Mouse (Mus musculus): ENCODE measurements around the gene Gmeb2. TPM values are rescaled to one million over a fixed set of nuclear protein-coding genes. Genes with fewer than 3 reads are reported as not detected.

Gmeb2 gene
- polyA plus RNA-seq, 1 experiment: 16.7 TPM

DNA sequence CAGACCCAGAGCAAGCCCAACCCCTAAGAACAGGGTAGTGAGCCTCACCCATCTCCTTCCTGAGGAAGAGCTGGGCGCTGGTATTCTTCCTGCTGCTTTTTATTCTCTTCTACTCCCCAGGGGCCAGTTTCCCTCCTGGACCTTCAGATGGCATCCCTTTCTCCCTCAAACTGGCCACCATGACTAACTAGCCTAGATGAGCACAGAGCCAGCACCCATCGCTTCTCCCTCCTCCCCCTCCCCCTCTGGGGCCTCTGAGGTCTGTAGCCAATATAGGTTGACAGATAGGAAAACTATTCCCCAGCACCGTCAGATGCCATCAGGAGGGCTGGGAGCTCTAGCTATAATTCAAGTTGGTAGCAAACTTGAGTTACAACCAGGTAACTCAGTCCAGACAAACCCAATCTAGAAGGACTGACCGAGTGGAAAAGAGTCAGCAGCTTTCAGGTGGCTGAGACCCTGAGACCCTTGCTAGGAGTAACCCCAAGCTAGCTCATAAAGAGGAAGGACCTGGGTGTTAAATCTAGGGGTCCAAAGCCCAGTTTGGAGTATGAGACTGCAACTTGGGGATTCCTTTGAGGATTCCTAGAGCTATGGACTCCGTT is 68.9 kb downstream of the Gmeb2 start:
- no peaks in the 10 kb centered on the region for H3K27me3 ChIP-seq (ENCODE audit: control insufficient read depth, insufficient read depth, low read length, poor library complexity, severe bottlenecking)
- no peak overlapping the region for H3K9ac ChIP-seq (ENCODE audit: low read depth, poor library complexity, severe bottlenecking)
- no peaks in the 10 kb centered on the region for H3K36me3 ChIP-seq (ENCODE audit: control insufficient read depth, insufficient read depth, low read length, poor library complexity, severe bottlenecking)
- no peak overlapping the region for H3K4me3 ChIP-seq (ENCODE audit: low read depth, low read length)
- no peak for TF ChIP-seq EP300 (IDR thresholded peaks at IDR 0.05; ENCODE audit: insufficient read depth, low read depth, low read length)
- TF ChIP-seq CTCF (IDR thresholded peaks at IDR 0.05; ENCODE audit: low read depth, low read length): no peak
- no peak for TF ChIP-seq POLR2A (IDR thresholded peaks at IDR 0.05; ENCODE audit: insufficient read depth, low read length)
- no peaks in the 10 kb centered on the region for H3K4me1 ChIP-seq (ENCODE audit: control insufficient read depth, insufficient read depth, low read length)
- no peaks in the 10 kb centered on the region for H3K9me3 ChIP-seq (replicated peaks; ENCODE audit: control insufficient read depth, insufficient read depth, low read length, poor library complexity, severe bottlenecking)
- no peak overlapping the region for H3K27ac ChIP-seq (ENCODE audit: insufficient read depth, low read length)

- H3K9me3 ChIP-seq (replicated peaks; ENCODE audit: control insufficient read depth, insufficient read depth, low read length, poor library complexity, severe bottlenecking): no peaks in the 10 kb centered on the region
- H3K27ac ChIP-seq (ENCODE audit: insufficient read depth, low read length): no peak overlapping the region
- peaks cover 1% of the 10 kb centered on the region for H3K4me1 ChIP-seq (ENCODE audit: control insufficient read depth, insufficient read depth, low read length)
- no peak overlapping the region for H3K4me3 ChIP-seq (ENCODE audit: low read depth, low read length)
- H3K9ac ChIP-seq (ENCODE audit: low read depth, poor library complexity, severe bottlenecking): no peak overlapping the region
- H3K36me3 ChIP-seq (ENCODE audit: control insufficient read depth, insufficient read depth, low read length, poor library complexity, severe bottlenecking): no peaks in the 10 kb centered on the region
- no peaks in the 10 kb centered on the region for H3K27me3 ChIP-seq (ENCODE audit: control insufficient read depth, insufficient read depth, low read length, poor library complexity, severe bottlenecking)
- no peak for TF ChIP-seq EP300 (IDR thresholded peaks at IDR 0.05; ENCODE audit: insufficient read depth, low read depth, low read length)
- TF ChIP-seq POLR2A (IDR thresholded peaks at IDR 0.05; ENCODE audit: insufficient read depth, low read length): no peak
- TF ChIP-seq CTCF (IDR thresholded peaks at IDR 0.05; ENCODE audit: low read depth, low read length): no peak
Measured at GRCm38 (mm10) chr2:181216037-181216436, 71.8 kb downstream of the Gmeb2 start.

DNA sequence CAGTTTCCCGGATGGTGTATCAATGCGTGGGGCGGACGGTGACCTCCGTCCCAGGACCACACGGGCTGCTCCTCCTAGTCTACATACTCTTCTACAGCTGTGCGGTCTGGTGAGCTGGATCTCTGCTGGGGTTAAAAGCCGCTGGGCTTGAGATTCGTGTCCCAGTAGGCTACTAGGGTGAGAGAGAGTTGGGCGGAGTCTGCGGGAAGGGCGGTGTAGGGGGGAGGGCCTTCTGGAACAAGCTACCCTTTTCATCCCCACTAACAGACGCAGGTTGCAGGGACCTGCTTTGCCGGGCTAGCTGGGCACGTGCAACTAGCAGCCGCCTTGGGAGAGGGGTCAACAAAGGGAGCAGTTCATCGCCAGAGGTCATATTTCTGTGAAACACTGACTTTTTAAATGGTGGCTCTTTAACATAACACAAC is 74.8 kb downstream of the Gmeb2 start, which contains the start of gene Srms:
Gene Srms (minus strand): TSS at position 165 of the 425 bp plus-strand sequence.
- Histone ChIP-seq H3K27ac (ENCODE audit: insufficient read depth, low read length) (no peak within 1 kb of the TSS), H3K9ac (ENCODE audit: low read depth, poor library complexity, severe bottlenecking) (peak within 1 kb of the TSS; percentile 35), H3K9me3 (replicated peaks; ENCODE audit: control insufficient read depth, insufficient read depth, low read length, poor library complexity, severe bottlenecking) (no peaks in the 10 kb centered on the region), H3K4me1 (ENCODE audit: control insufficient read depth, insufficient read depth, low read length) (peaks cover 1% of the 10 kb centered on the region), H3K27me3 (ENCODE audit: control insufficient read depth, insufficient read depth, low read length, poor library complexity, severe bottlenecking) (no peaks in the 10 kb centered on the region), H3K36me3 (ENCODE audit: control insufficient read depth, insufficient read depth, low read length, poor library complexity, severe bottlenecking) (no peaks in the 10 kb centered on the region), H3K4me3 (ENCODE audit: low read depth, low read length) (peak within 1 kb of the TSS; percentile 67)
- peak; percentile 75; the same call in 1 of the 2 replicates for TF ChIP-seq EP300 (IDR thresholded peaks at IDR 0.05; ENCODE audit: insufficient read depth, low read depth, low read length)
- TF ChIP-seq CTCF (IDR thresholded peaks at IDR 0.05; ENCODE audit: low read depth, low read length): no peak

DNA sequence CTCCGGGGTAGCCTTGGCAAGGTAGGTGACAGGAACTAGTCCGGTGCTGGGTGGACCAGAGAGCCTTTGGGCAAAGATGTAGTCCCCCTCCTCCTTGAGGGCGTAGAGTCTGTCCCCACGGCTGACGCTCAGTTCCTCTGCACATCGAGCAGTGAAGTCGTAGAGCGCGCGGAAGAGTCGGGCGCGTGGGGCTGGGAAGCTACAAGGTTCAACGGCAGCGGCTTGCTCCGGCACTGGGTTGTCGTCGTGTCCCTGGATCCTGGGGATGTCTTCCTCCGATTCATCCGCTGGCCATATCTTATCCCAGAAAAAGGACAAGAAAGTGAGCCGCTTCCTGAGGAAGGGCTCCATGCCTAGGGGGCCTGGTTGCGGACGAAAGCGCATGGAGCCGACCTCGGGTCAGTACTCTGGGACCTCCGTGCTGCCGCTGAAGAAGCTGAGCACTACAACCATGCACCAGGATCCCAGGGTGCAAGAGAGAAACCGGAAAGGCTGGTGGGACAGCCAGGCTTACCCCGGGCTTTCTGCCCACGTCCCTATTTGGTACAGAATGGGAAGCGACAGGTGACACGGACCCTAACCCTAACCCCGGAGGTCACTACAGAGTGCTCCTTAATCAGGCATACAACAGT is 75.3 kb downstream of the Gmeb2 start:
- H3K4me1 ChIP-seq (ENCODE audit: control insufficient read depth, insufficient read depth, low read length): peaks cover 1% of the 10 kb centered on the region
- H3K36me3 ChIP-seq (ENCODE audit: control insufficient read depth, insufficient read depth, low read length, poor library complexity, severe bottlenecking): no peaks in the 10 kb centered on the region
- peak overlapping the region; percentile 67 for H3K4me3 ChIP-seq (ENCODE audit: low read depth, low read length)
- peak overlapping the region; percentile 35 for H3K9ac ChIP-seq (ENCODE audit: low read depth, poor library complexity, severe bottlenecking)
- H3K9me3 ChIP-seq (replicated peaks; ENCODE audit: control insufficient read depth, insufficient read depth, low read length, poor library complexity, severe bottlenecking): no peaks in the 10 kb centered on the region
- no peak overlapping the region for H3K27ac ChIP-seq (ENCODE audit: insufficient read depth, low read length)
- H3K27me3 ChIP-seq (ENCODE audit: control insufficient read depth, insufficient read depth, low read length, poor library complexity, severe bottlenecking): no peaks in the 10 kb centered on the region
- no peak for TF ChIP-seq EP300 (IDR thresholded peaks at IDR 0.05; ENCODE audit: insufficient read depth, low read depth, low read length)
- no peak for TF ChIP-seq POLR2A (IDR thresholded peaks at IDR 0.05; ENCODE audit: insufficient read depth, low read length)
- no peak for TF ChIP-seq CTCF (IDR thresholded peaks at IDR 0.05; ENCODE audit: low read depth, low read length)

DNA sequence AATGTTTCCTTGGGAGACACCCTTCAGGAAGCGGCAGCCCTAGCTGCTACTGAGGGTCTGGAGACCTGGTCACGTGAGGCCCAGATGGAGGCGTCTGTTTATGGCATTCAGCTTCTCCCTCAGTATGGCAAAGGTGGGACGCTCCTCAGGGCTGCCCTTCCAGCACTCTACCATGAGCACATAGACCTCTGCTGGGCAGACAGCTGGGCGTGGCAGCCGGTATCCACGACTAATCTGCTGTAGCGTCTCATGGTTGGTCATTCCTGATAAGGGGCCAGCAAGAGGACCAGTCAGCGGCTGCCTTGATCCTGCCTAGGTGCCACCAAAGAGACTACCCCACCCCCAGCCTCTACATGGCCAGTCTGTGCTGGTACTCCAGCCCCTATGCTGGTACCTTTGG is 81.7 kb downstream of the Gmeb2 start:
- Histone ChIP-seq H3K4me3 (ENCODE audit: low read depth, low read length) (no peak overlapping the region), H3K27ac (ENCODE audit: insufficient read depth, low read length) (no peak overlapping the region), H3K9ac (ENCODE audit: low read depth, poor library complexity, severe bottlenecking) (no peak overlapping the region), H3K4me1 (ENCODE audit: control insufficient read depth, insufficient read depth, low read length) (no peaks in the 10 kb centered on the region), H3K9me3 (replicated peaks; ENCODE audit: control insufficient read depth, insufficient read depth, low read length, poor library complexity, severe bottlenecking) (no peaks in the 10 kb centered on the region), H3K27me3 (ENCODE audit: control insufficient read depth, insufficient read depth, low read length, poor library complexity, severe bottlenecking) (no peaks in the 10 kb centered on the region), H3K36me3 (ENCODE audit: control insufficient read depth, insufficient read depth, low read length, poor library complexity, severe bottlenecking) (no peaks in the 10 kb centered on the region)
- TF ChIP-seq EP300 (IDR thresholded peaks at IDR 0.05; ENCODE audit: insufficient read depth, low read depth, low read length) (no peak), POLR2A (IDR thresholded peaks at IDR 0.05; ENCODE audit: insufficient read depth, low read length) (no peak), CTCF (IDR thresholded peaks at IDR 0.05; ENCODE audit: low read depth, low read length) (no peak)

- H3K36me3 ChIP-seq (ENCODE audit: control insufficient read depth, insufficient read depth, low read length, poor library complexity, severe bottlenecking): no peaks in the 10 kb centered on the region
- H3K27me3 ChIP-seq (ENCODE audit: control insufficient read depth, insufficient read depth, low read length, poor library complexity, severe bottlenecking): no peaks in the 10 kb centered on the region
- no peak for TF ChIP-seq CTCF (IDR thresholded peaks at IDR 0.05; ENCODE audit: low read depth, low read length)
- no peak for TF ChIP-seq POLR2A (IDR thresholded peaks at IDR 0.05; ENCODE audit: insufficient read depth, low read length)
- no peak for TF ChIP-seq EP300 (IDR thresholded peaks at IDR 0.05; ENCODE audit: insufficient read depth, low read depth, low read length)
- H3K27ac ChIP-seq (ENCODE audit: insufficient read depth, low read length): no peak overlapping the region
- no peak overlapping the region for H3K4me3 ChIP-seq (ENCODE audit: low read depth, low read length)
- H3K9me3 ChIP-seq (replicated peaks; ENCODE audit: control insufficient read depth, insufficient read depth, low read length, poor library complexity, severe bottlenecking): no peaks in the 10 kb centered on the region
- H3K4me1 ChIP-seq (ENCODE audit: control insufficient read depth, insufficient read depth, low read length): no peaks in the 10 kb centered on the region
- no peak overlapping the region for H3K9ac ChIP-seq (ENCODE audit: low read depth, poor library complexity, severe bottlenecking)
Measured at GRCm38 (mm10) chr2:181205678-181206077, 82.2 kb downstream of the Gmeb2 start.
